Mouse (Mus musculus) embryonic facial prominence, embryonic 12.5 days (tissue): ENCODE measurements around the gene Kif12. TPM values are rescaled to one million over a fixed set of nuclear protein-coding genes. Genes with fewer than 3 reads are reported as not detected.

Experiments
- ATAC-seq: fragments of 200-750 bp; cut with Nextera tagmentation; 2 replicates; pipeline ENCODE4 v1.8.0; 2017; ENCODE audit not compliant: insufficient number of reproducible peaks, insufficient read depth, low FRiP score, low TSS enrichment
- H3K27ac ChIP-seq: fragments of 300-500 bp; sonication (generic); 2 replicates; pipeline ENCODE4 v1.5.1; 2016; ENCODE audit warnings: mild to moderate bottlenecking
- H3K27me3 ChIP-seq: fragments of 300-500 bp; sonication (generic); 2 replicates; pipeline ENCODE4 v1.6.1; 2016; ENCODE audit warnings: mild to moderate bottlenecking, moderate library complexity
- H3K36me3 ChIP-seq: fragments of 300-500 bp; sonication (generic); 2 replicates; pipeline ENCODE4 v1.6.1; 2016; ENCODE audit warnings: mild to moderate bottlenecking
- H3K4me1 ChIP-seq: fragments of 300-500 bp; sonication (generic); 2 replicates; pipeline ENCODE4 v1.6.1; 2016
- H3K4me2 ChIP-seq: fragments of 300-500 bp; sonication (generic); replicated peaks from 2 replicates; pipeline ENCODE4 v1.6.1; 2016; ENCODE audit warnings: mild to moderate bottlenecking, moderate library complexity
- H3K4me3 ChIP-seq: fragments of 300-500 bp; sonication (generic); 2 replicates; pipeline ENCODE4 v1.5.1; 2016; ENCODE audit warnings: mild to moderate bottlenecking
- H3K9ac ChIP-seq: fragments of 300-500 bp; sonication (generic); 2 replicates; pipeline ENCODE4 v1.6.1; 2016; ENCODE audit warnings: mild to moderate bottlenecking, moderate library complexity
- H3K9me3 ChIP-seq: fragments of 300-500 bp; sonication (generic); 2 replicates; pipeline ENCODE4 v1.6.1; 2016; ENCODE audit warnings: mild to moderate bottlenecking, moderate library complexity
- WGBS: fragments of 180-500 bp; shearing (Covaris S2); methylation state at CpG from one replicate; pipeline ENCODE4 v1.1.7; 2016; 5-methylcytosine and 5-hydroxymethylcytosine counted together
- polyA plus RNA-seq: library from polyadenylated mRNA; unstranded; fragments of >200 nt; fragmentation: Nextera tagmentation; extraction: Ambion mirVana; gene quantifications from 2 replicates; pipeline ENCODE4 v1.2.1, GENCODE M21; 2016

Gene Kif12
- polyA plus RNA-seq: 0.06 TPM in 1 of 2 replicates, not detected in the other

- no peak within 1 kb of the TSS for H3K4me3 ChIP-seq
- H3K27ac ChIP-seq: no peak within 1 kb of the TSS
- ATAC-seq: no peak
- no peaks in the 10 kb centered on the region for H3K36me3 ChIP-seq
- H3K4me2 ChIP-seq: no peak within 1 kb of the TSS
- H3K27me3 ChIP-seq: peaks cover 16% of the 10 kb centered on the region
- WGBS: 80% methylated on average over 4 of the region's 4 CpGs
- no peaks in the 10 kb centered on the region for H3K9me3 ChIP-seq
- no peaks in the 10 kb centered on the region for H3K4me1 ChIP-seq
- no peak within 1 kb of the TSS for H3K9ac ChIP-seq
These were observed at the start of gene Kif12 for GRCm38 (mm10) chr4:63171969-63172685. Gene Kif12 (minus strand): TSS chr4:63172131.

- H3K9me3 ChIP-seq: no peaks in the 10 kb centered on the region
- H3K36me3 ChIP-seq: peaks cover 39% of the 10 kb centered on the region
- H3K27ac ChIP-seq: no peak overlapping the region
- H3K27me3 ChIP-seq: no peaks in the 10 kb centered on the region
- no peak overlapping the region for H3K4me2 ChIP-seq
- H3K9ac ChIP-seq: no peak overlapping the region
- 84% methylated on average over 15 of the region's 15 CpGs for WGBS
- H3K4me3 ChIP-seq: no peak overlapping the region
- peaks cover 30% of the 10 kb centered on the region for H3K4me1 ChIP-seq
- no peak for ATAC-seq
These were observed 49.4 kb upstream of the Kif12 start for GRCm38 (mm10) chr4:63221096-63221958.

GRCm38 (mm10) chr4:63219635-63220034 is 47.7 kb upstream of the Kif12 start:
- no peaks in the 10 kb centered on the region for H3K9me3 ChIP-seq
- peaks cover 26% of the 10 kb centered on the region for H3K4me1 ChIP-seq
- peaks cover 27% of the 10 kb centered on the region for H3K36me3 ChIP-seq
- ATAC-seq: no peak
- no peaks in the 10 kb centered on the region for H3K27me3 ChIP-seq
- H3K4me3 ChIP-seq: no peak overlapping the region
- no peak overlapping the region for H3K4me2 ChIP-seq
- WGBS: 87% methylated on average over 6 of the region's 6 CpGs
- H3K9ac ChIP-seq: no peak overlapping the region
- H3K27ac ChIP-seq: no peak overlapping the region

GRCm38 (mm10) chr4:63219059-63219458 is 47.1 kb upstream of the Kif12 start:
- H3K27me3 ChIP-seq: peaks cover 2% of the 10 kb centered on the region; the same call in 1 of the 2 replicates

GRCm38 (mm10) chr4:63217513-63217912 is 45.6 kb upstream of the Kif12 start:
- H3K4me2 ChIP-seq: peak overlapping the region; percentile 87
- H3K9me3 ChIP-seq: no peaks in the 10 kb centered on the region
- no peak overlapping the region for H3K4me3 ChIP-seq
- H3K27me3 ChIP-seq: peaks cover 11% of the 10 kb centered on the region; the same call in 1 of the 2 replicates
- no peak for ATAC-seq
- 0 out of 2 replicates have a peak overlapping the region, but pooled peaks have one; percentile 2 for H3K9ac ChIP-seq
- peaks cover 26% of the 10 kb centered on the region for H3K4me1 ChIP-seq
- 80% methylated on average over 6 of the region's 6 CpGs for WGBS
- H3K27ac ChIP-seq: no peak overlapping the region
- peaks cover 10% of the 10 kb centered on the region for H3K36me3 ChIP-seq

More at GRCm38 (mm10) chr4:63219059-63219458, 47.1 kb upstream of the Kif12 start:
- Histone ChIP-seq H3K27ac (no peak overlapping the region), H3K36me3 (peaks cover 21% of the 10 kb centered on the region), H3K4me1 (peaks cover 26% of the 10 kb centered on the region), H3K4me3 (no peak overlapping the region), H3K9ac (no peak overlapping the region), H3K4me2 (no peak overlapping the region), H3K9me3 (no peaks in the 10 kb centered on the region)
- WGBS: 83% methylated on average over 3 of the region's 3 CpGs
- ATAC-seq: no peak

GRCm38 (mm10) chr4:63216566-63216965 is 44.6 kb upstream of the Kif12 start:
- Histone ChIP-seq H3K9ac (peak overlapping the region; percentile 72), H3K4me2 (peak overlapping the region; percentile 87), H3K27me3 (peaks cover 13% of the 10 kb centered on the region; the same call in 1 of the 2 replicates), H3K4me3 (peak overlapping the region; percentile 69), H3K36me3 (peaks cover under 1% of the 10 kb centered on the region; the same call in 1 of the 2 replicates), H3K4me1 (peaks cover 26% of the 10 kb centered on the region), H3K9me3 (no peaks in the 10 kb centered on the region), H3K27ac (no peak overlapping the region)
- 26% methylated on average over 9 of the region's 9 CpGs for WGBS
- ATAC-seq: peak; percentile 24; the same call in 1 of the 2 replicates

GRCm38 (mm10) chr4:63215993-63216531 is 44.1 kb upstream of the Kif12 start:
- Histone ChIP-seq H3K4me1 (peaks cover 26% of the 10 kb centered on the region), H3K4me3 (peak overlapping the region; percentile 69), H3K27ac (peak overlapping the region; percentile 77), H3K4me2 (peak overlapping the region; percentile 87), H3K27me3 (peaks cover 13% of the 10 kb centered on the region; the same call in 1 of the 2 replicates), H3K9ac (peak overlapping the region; percentile 72), H3K9me3 (no peaks in the 10 kb centered on the region), H3K36me3 (no peaks in the 10 kb centered on the region)
- 1% methylated on average over 24 of the region's 24 CpGs for WGBS
- 0 out of 2 replicates have a peak, but pooled peaks have one; percentile 38 for ATAC-seq

- WGBS: under 1% methylated on average over 67 of the region's 71 CpGs
- H3K36me3 ChIP-seq: no peaks in the 10 kb centered on the region
- peak overlapping the region; percentile 72 for H3K9ac ChIP-seq
- ATAC-seq: peak; percentile 44
- peak overlapping the region; percentile 77 for H3K27ac ChIP-seq
- H3K9me3 ChIP-seq: no peaks in the 10 kb centered on the region
- peak overlapping the region; percentile 87 for H3K4me2 ChIP-seq
- H3K4me1 ChIP-seq: peaks cover 26% of the 10 kb centered on the region
- H3K27me3 ChIP-seq: peaks cover 13% of the 10 kb centered on the region; the same call in 1 of the 2 replicates
- peak overlapping the region; percentile 69 for H3K4me3 ChIP-seq
These were observed 43.5 kb upstream of the Kif12 start for GRCm38 (mm10) chr4:63215185-63215992.

GRCm38 (mm10) chr4:63213907-63214621 is 42.1 kb upstream of the Kif12 start, which contains the start of gene Col27a1:
Gene Col27a1 (plus strand): TSS chr4:63214004.
- Histone ChIP-seq H3K9me3 (no peaks in the 10 kb centered on the region), H3K27me3 (peaks cover 13% of the 10 kb centered on the region; the same call in 1 of the 2 replicates), H3K9ac (peak within 1 kb of the TSS; percentile 58), H3K27ac (peak within 1 kb of the TSS; percentile 14; the same call in 1 of the 2 replicates), H3K36me3 (no peaks in the 10 kb centered on the region), H3K4me2 (peak within 1 kb of the TSS; percentile 87), H3K4me3 (peak within 1 kb of the TSS; percentile 69), H3K4me1 (peaks cover 21% of the 10 kb centered on the region; the same call in 1 of the 2 replicates)
- ATAC-seq: peak; percentile 23; the same call in 1 of the 2 replicates
- under 1% methylated on average over 59 of the region's 61 CpGs for WGBS

GRCm38 (mm10) chr4:63205583-63205982 is 33.7 kb upstream of the Kif12 start:
- Histone ChIP-seq H3K4me3 (no peak overlapping the region), H3K4me1 (peaks cover 5% of the 10 kb centered on the region; the same call in 1 of the 2 replicates), H3K4me2 (no peak overlapping the region), H3K36me3 (no peaks in the 10 kb centered on the region), H3K9ac (no peak overlapping the region), H3K27me3 (no peaks in the 10 kb centered on the region), H3K27ac (no peak overlapping the region), H3K9me3 (no peaks in the 10 kb centered on the region)
- no peak for ATAC-seq
- 69% methylated on average over 7 of the region's 7 CpGs for WGBS
